ENCODE assay signal across 18 mouse cellular contexts in the genomic region with DNA sequence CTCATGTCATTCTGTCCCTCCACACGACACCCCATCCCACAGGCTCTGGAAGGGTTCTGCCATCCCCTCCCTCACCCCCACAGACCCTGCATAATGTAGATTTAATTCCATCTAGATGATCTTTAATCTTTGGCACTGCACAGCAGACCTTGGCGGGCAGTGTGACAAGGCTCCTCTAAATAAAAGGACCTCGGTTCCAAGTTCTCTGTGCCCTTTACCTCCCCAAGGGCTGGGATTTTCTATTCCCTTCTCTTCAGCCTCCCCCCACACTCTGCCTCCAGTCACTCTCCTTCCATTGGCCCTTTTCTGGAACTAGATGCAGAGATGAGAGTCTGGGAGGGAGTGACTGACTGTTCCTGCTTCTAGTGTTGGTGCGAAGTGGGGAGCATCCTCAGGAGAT. TPM values are rescaled to one million over a fixed set of nuclear protein-coding genes. Genes with fewer than 3 reads are reported as not detected.
DNase-seq lines count a peak whose midpoint lies in the region; ATAC-seq lines count a peak whose summit lies in the region.
"Had no signal": no experiment of that assay in that cellular context is flagged by ENCODE, and none has a peak within 500 bp of the region (broad histone marks: within the 10 kb centered on the region; RNA-seq: fewer than 3 reads in every experiment).

No protein-coding gene starts in this region.

- H3K4me3 ChIP-seq in forebrain, embryonic 16.5 days (replicated peaks; ENCODE audit: low read length): no peak overlapping the region
- H3K4me3 ChIP-seq in forebrain, embryonic 11.5 days (ENCODE audit: low read depth, low read length): no peak overlapping the region
- no peak overlapping the region for H3K4me3 ChIP-seq in midbrain, embryonic 12.5 days
- H3K4me3 ChIP-seq: heart, embryonic 10.5 days; limb, embryonic 12.5 days; liver, embryonic 12.5 days; megakaryocyte, embryonic 14.5 days; myocyte; stomach, embryonic 15.5 days had no signal

- peak overlapping the region; percentile 30 for H3K27ac ChIP-seq in forebrain, embryonic 16.5 days (ENCODE audit: low read length)
- H3K27ac ChIP-seq in forebrain, embryonic 11.5 days (ENCODE audit: low read depth, low read length): no peak overlapping the region
- H3K27ac ChIP-seq in midbrain, embryonic 12.5 days (replicated peaks): 0 out of 2 replicates have a peak overlapping the region, but pooled peaks have one; percentile 11
- H3K27ac ChIP-seq: heart, embryonic 10.5 days; limb, embryonic 12.5 days; liver, embryonic 12.5 days; stomach, embryonic 15.5 days had no signal

- peaks cover 10% of the 10 kb centered on the region for H3K4me1 ChIP-seq in forebrain, embryonic 16.5 days (replicated peaks; ENCODE audit: control insufficient read depth, insufficient read depth, low read length)
- no peaks in the 10 kb centered on the region for H3K4me1 ChIP-seq in forebrain, embryonic 11.5 days (replicated peaks; ENCODE audit: control insufficient read depth, insufficient read depth, low read length)
- peaks cover 3% of the 10 kb centered on the region; the same call in 1 of the 2 replicates for H3K4me1 ChIP-seq in midbrain, embryonic 12.5 days
- H3K4me1 ChIP-seq: limb, embryonic 12.5 days; liver, embryonic 12.5 days; megakaryocyte, embryonic 14.5 days; stomach, embryonic 15.5 days had no signal

- no peak for DNase-seq in forebrain, embryonic 11.5 days (ENCODE audit: low spot score)
- peak; percentile 12 for DNase-seq in kidney, postnatal 10 days
- DNase-seq in kidney, postnatal 14 days: no peak
- no peak for DNase-seq in gastrocnemius, postnatal 25 days
- DNase-seq: lung, adult 2 months; thymus, adult 18-20 months; thymus, postnatal 4 days had no signal

- no peaks in the 10 kb centered on the region for H3K36me3 ChIP-seq in forebrain, embryonic 16.5 days (ENCODE audit: control insufficient read depth, insufficient read depth)
- no peaks in the 10 kb centered on the region for H3K36me3 ChIP-seq in forebrain, embryonic 11.5 days (ENCODE audit: control insufficient read depth, insufficient read depth, low read length)
- H3K36me3 ChIP-seq in midbrain, embryonic 12.5 days: no peaks in the 10 kb centered on the region
- H3K36me3 ChIP-seq: heart, embryonic 10.5 days; limb, embryonic 12.5 days; liver, embryonic 12.5 days; stomach, embryonic 15.5 days had no signal

- H3K27me3 ChIP-seq in forebrain, embryonic 16.5 days (replicated peaks; ENCODE audit: control insufficient read depth, insufficient read depth, low read length): no peaks in the 10 kb centered on the region
- H3K27me3 ChIP-seq in forebrain, embryonic 11.5 days (ENCODE audit: control insufficient read depth, insufficient read depth, low read length): no peaks in the 10 kb centered on the region
- peaks cover 5% of the 10 kb centered on the region; the same call in 1 of the 2 replicates for H3K27me3 ChIP-seq in midbrain, embryonic 12.5 days
- H3K27me3 ChIP-seq: CH12.LX; limb, embryonic 12.5 days; liver, embryonic 12.5 days; megakaryocyte, embryonic 14.5 days; stomach, embryonic 15.5 days had no signal

- 0 out of 2 replicates have a peak overlapping the region, but pooled peaks have one; percentile 11 for H3K9ac ChIP-seq in forebrain, embryonic 16.5 days (replicated peaks; ENCODE audit: low read depth, low read length)
- H3K9ac ChIP-seq in forebrain, embryonic 11.5 days (ENCODE audit: low read length): no peak overlapping the region
- H3K9ac ChIP-seq in midbrain, embryonic 12.5 days (replicated peaks): no peak overlapping the region
- H3K9ac ChIP-seq: limb, embryonic 12.5 days; liver, embryonic 12.5 days; stomach, embryonic 15.5 days had no signal

- 65% methylated on average over 4 of the region's 4 CpGs for WGBS in forebrain, embryonic 16.5 days
- WGBS in forebrain, embryonic 11.5 days: 90% methylated on average over 4 of the region's 4 CpGs
- WGBS in midbrain, embryonic 12.5 days: 61% methylated on average over 4 of the region's 4 CpGs

- no peaks in the 10 kb centered on the region for H3K9me3 ChIP-seq in forebrain, embryonic 16.5 days (ENCODE audit: control insufficient read depth, low read length)
- H3K9me3 ChIP-seq in forebrain, embryonic 11.5 days (ENCODE audit: control insufficient read depth, low read length): no peaks in the 10 kb centered on the region
- no peaks in the 10 kb centered on the region for H3K9me3 ChIP-seq in midbrain, embryonic 12.5 days
- H3K9me3 ChIP-seq: heart, embryonic 10.5 days; limb, embryonic 12.5 days; liver, embryonic 12.5 days; stomach, embryonic 15.5 days had no signal

- ATAC-seq in forebrain, embryonic 16.5 days: no peak
- ATAC-seq in forebrain, embryonic 11.5 days (replicated peaks; ENCODE audit: low FRiP score): no peak
- ATAC-seq in midbrain, embryonic 12.5 days (ENCODE audit: low FRiP score, low read depth): no peak
- ATAC-seq in activated CD4-positive, CD25-positive, alpha-beta regulatory T cell, adult 4 months: no peak
- ATAC-seq: liver, embryonic 12.5 days had no signal

- H3K4me2 ChIP-seq in forebrain, embryonic 16.5 days (ENCODE audit: low read length): no peak overlapping the region
- H3K4me2 ChIP-seq in forebrain, embryonic 11.5 days (ENCODE audit: low read depth, low read length, severe bottlenecking): no peak overlapping the region
- no peak overlapping the region for H3K4me2 ChIP-seq in midbrain, embryonic 12.5 days (replicated peaks)
- H3K4me2 ChIP-seq: limb, embryonic 12.5 days; liver, embryonic 12.5 days; stomach, embryonic 15.5 days had no signal

RNA-seq across cellular contexts. Expression of a gene that starts 33.3 kb away (rescaled TPM):
- 3.7 and 4.8 TPM in 2 replicates for polyA plus RNA-seq in forebrain, embryonic 16.5 days (2015; fragmentation: Nextera tagmentation; extraction: Ambion mirVana)
- polyA plus RNA-seq in forebrain, embryonic 11.5 days (2014; fragmentation: Nextera tagmentation; extraction: Ambion mirVana): 8.0 and 9.8 TPM in 2 replicates
- 5.7 and 6.0 TPM in 2 replicates for polyA plus RNA-seq in midbrain, embryonic 12.5 days (2016; fragmentation: Nextera tagmentation; extraction: Ambion mirVana)
- 100 to 1,000 TPM; 216 to 227 TPM for total RNA-seq in gastrocnemius, postnatal 25 days (2021)
- polyA plus RNA-seq in activated CD4-positive, CD25-positive, alpha-beta regulatory T cell, adult 4 months (2017; shearing (Covaris generic)): not detected
- total RNA-seq: CH12.LX, MEL had no signal
